Mouse (Mus musculus): ENCODE results near the gene March8.

- TF ChIP-seq POLR2A (IDR thresholded peaks at IDR 0.05; ENCODE audit: low read depth, low read length) (peak; percentile 30), CTCF (conservative IDR thresholded peaks at IDR 0.05; ENCODE audit: insufficient read depth, insufficient read length, low read depth, low read length) (no peak)
Measured at GRCm38 (mm10) chr6:116337835-116338501, at the start of gene March8.
